Mouse (Mus musculus): ENCODE measurements around the gene Cryab.

DNA sequence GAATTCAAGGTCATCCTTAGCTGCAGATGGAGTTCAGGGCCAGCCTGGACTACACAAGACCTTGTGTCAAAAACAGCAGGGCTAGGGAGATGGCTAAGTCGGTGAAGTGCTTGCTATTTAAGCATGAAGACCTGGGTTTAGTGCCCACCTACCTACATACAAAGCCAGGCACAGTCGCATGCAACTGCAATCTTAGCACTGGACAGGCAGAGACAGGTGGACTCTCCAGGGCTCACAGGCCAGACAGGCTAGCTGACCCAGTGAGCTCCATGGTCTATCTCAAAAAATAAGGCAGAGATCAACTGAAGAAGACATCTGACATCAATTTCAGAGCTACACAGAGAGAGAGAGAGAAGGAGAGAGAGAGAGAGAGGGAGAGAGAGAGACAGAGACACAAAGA lies 27.0 kb upstream of the Cryab start:
- no peak for TF ChIP-seq POLR2A (IDR thresholded peaks at IDR 0.05; ENCODE audit: borderline replicate concordance, control insufficient read depth, low read depth, low read length)
- TF ChIP-seq CTCF (IDR thresholded peaks at IDR 0.05; ENCODE audit: control insufficient read depth, insufficient read depth, low read length) = no peak

Measured in bone marrow, adult 2 months (tissue).